Mouse (Mus musculus) spleen, adult 2 months (tissue): ENCODE data around the gene Tns1. TPM values are rescaled to one million over a fixed set of nuclear protein-coding genes. Genes with fewer than 3 reads are reported as not detected.
A peak's percentile ranks its signal among the peaks of the same experiment; 100 is the strongest.

Experiments used
- DNase-seq, 2 experiments: peaks; one replicate each; pipeline versions ENCODE4 v3.0.0 to v3.0.0-alpha.2; 2012 to 2021; ENCODE audit warnings: low spot score in 2 of 2, low read depth in 1 of 2
- H3K27ac ChIP-seq: fragments of 200-500 bp; 2 replicates; pipeline ENCODE4 v1.5.1; 2012; ENCODE audit warnings: low read length, inconsistent platforms; ENCODE audit not compliant: insufficient read depth
- H3K27me3 ChIP-seq: fragments of 200-500 bp; 2 replicates; pipeline ENCODE4 v1.6.1; 2012; ENCODE audit warnings: mild to moderate bottlenecking, moderate library complexity, low read length, inconsistent platforms; ENCODE audit not compliant: control insufficient read depth, insufficient read depth
- H3K36me3 ChIP-seq: fragments of 200-500 bp; 2 replicates; pipeline ENCODE4 v1.6.1; 2012; ENCODE audit warnings: mild to moderate bottlenecking, low read length, inconsistent platforms; ENCODE audit not compliant: control insufficient read depth, insufficient read depth
- H3K4me1 ChIP-seq: fragments of 200-500 bp; 2 replicates; pipeline ENCODE4 v1.6.1; 2011; ENCODE audit warnings: inconsistent platforms; ENCODE audit not compliant: control insufficient read depth, insufficient read depth, insufficient read length
- H3K4me3 ChIP-seq: fragments of 200-500 bp; 2 replicates; pipeline ENCODE4 v1.5.1; 2011; ENCODE audit warnings: mild to moderate bottlenecking, inconsistent platforms; ENCODE audit not compliant: insufficient read depth, insufficient read length; ENCODE audit errors: extremely low read depth
- CTCF ChIP-seq: fragments of 200-500 bp; IDR thresholded peaks from 2 replicates; pipeline ENCODE4 v1.5.1; 2011; ENCODE audit warnings: mild to moderate bottlenecking, inconsistent platforms; ENCODE audit not compliant: insufficient read depth, insufficient read length, insufficient replicate concordance; ENCODE audit errors: extremely low read depth
- POLR2A ChIP-seq: fragments of 200-500 bp; IDR thresholded peaks from 2 replicates; pipeline ENCODE4 v1.6.1; 2011; ENCODE audit warnings: low read depth, low read length, inconsistent platforms
- WGBS: fragments of 180-500 bp; shearing (Covaris S2); methylation state at CpG from one replicate; pipeline ENCODE4 v1.1.7; 2018; 5-methylcytosine and 5-hydroxymethylcytosine counted together
- polyA plus RNA-seq: library from polyadenylated mRNA; depleted of rRNA; stranded (reverse); fragments of >200 nt; gene quantifications from 2 replicates; pipeline ENCODE4 v1.2.3, GENCODE M21; 2012

The Tns1 gene
- polyA plus RNA-seq, 1 experiment = 80.4 TPM

- no peak for TF ChIP-seq CTCF
- TF ChIP-seq POLR2A = no peak
- DNase-seq = no peak
- Histone ChIP-seq H3K4me3 (no peak overlapping the region), H3K27me3 (no peaks in the 10 kb centered on the region), H3K27ac (peak overlapping the region; percentile 61; the same call in 1 of the 2 replicates), H3K4me1 (no peaks in the 10 kb centered on the region), H3K36me3 (no peaks in the 10 kb centered on the region)
- 83% methylated on average over 5 of the region's 5 CpGs for WGBS
Measured at GRCm38 (mm10) chr1:73999533-73999932, 124.7 kb downstream of the Tns1 start.

GRCm38 (mm10) chr1:73998925-73999375 lies 125.3 kb downstream of the Tns1 start:
- H3K4me1 ChIP-seq = no peaks in the 10 kb centered on the region
- no peaks in the 10 kb centered on the region for H3K36me3 ChIP-seq
- DNase-seq = no peak
- 49% methylated on average over 5 of the region's 5 CpGs for WGBS
- H3K27ac ChIP-seq = peak overlapping the region; percentile 61
- H3K4me3 ChIP-seq = no peak overlapping the region
- H3K27me3 ChIP-seq = no peaks in the 10 kb centered on the region
- TF ChIP-seq POLR2A = no peak
- no peak for TF ChIP-seq CTCF

GRCm38 (mm10) chr1:73998131-73998865 lies 126.0 kb downstream of the Tns1 start:
- TF ChIP-seq CTCF = no peak
- TF ChIP-seq POLR2A = no peak
- no peak for DNase-seq

GRCm38 (mm10) chr1:73997341-73997740 lies 126.9 kb downstream of the Tns1 start:
- Histone ChIP-seq H3K4me3 (no peak overlapping the region), H3K27ac (no peak overlapping the region), H3K4me1 (no peaks in the 10 kb centered on the region), H3K36me3 (no peaks in the 10 kb centered on the region), H3K27me3 (no peaks in the 10 kb centered on the region)
- no peak for TF ChIP-seq CTCF
- TF ChIP-seq POLR2A = no peak
- DNase-seq = no peak
- WGBS = 85% methylated on average over 6 of the region's 6 CpGs

More at GRCm38 (mm10) chr1:73998131-73998865, 126.0 kb downstream of the Tns1 start:
- Histone ChIP-seq H3K4me3 (no peak overlapping the region), H3K36me3 (no peaks in the 10 kb centered on the region), H3K4me1 (no peaks in the 10 kb centered on the region), H3K27me3 (no peaks in the 10 kb centered on the region), H3K27ac (peak overlapping the region; percentile 61)
- WGBS = 34% methylated on average over 9 of the region's 9 CpGs

GRCm38 (mm10) chr1:73996650-73997049 lies 127.6 kb downstream of the Tns1 start:
- DNase-seq = no peak
- Histone ChIP-seq H3K4me1 (no peaks in the 10 kb centered on the region), H3K27ac (no peak overlapping the region), H3K27me3 (no peaks in the 10 kb centered on the region), H3K4me3 (no peak overlapping the region), H3K36me3 (no peaks in the 10 kb centered on the region)
- TF ChIP-seq CTCF = no peak
- TF ChIP-seq POLR2A = no peak
- WGBS = 87% methylated on average over 3 of the region's 3 CpGs

GRCm38 (mm10) chr1:73996209-73996608 lies 128.0 kb downstream of the Tns1 start:
- H3K36me3 ChIP-seq = no peaks in the 10 kb centered on the region
- WGBS = 73% methylated on average over 2 of the region's 2 CpGs
- H3K4me3 ChIP-seq = no peak overlapping the region
- no peak overlapping the region for H3K27ac ChIP-seq
- TF ChIP-seq CTCF (peak; percentile 47; the same call in 1 of the 2 replicates), POLR2A (no peak)
- DNase-seq = peak in 1 of 2 experiments; percentile 49
- no peaks in the 10 kb centered on the region for H3K27me3 ChIP-seq
- H3K4me1 ChIP-seq = no peaks in the 10 kb centered on the region
